Mouse (Mus musculus) telencephalon, adult 2 months (tissue): ENCODE data around the gene Ssty1.
"Not testable (repeated sequence)": the region's sequence is repeated elsewhere in the genome, so short reads cannot be mapped to it uniquely, and the experiment has no call there.

Source experiments
- DNase-seq: peaks from one replicate; pipeline ENCODE4 v3.0.0-alpha.2; 2011; ENCODE audit warnings: low read depth, low spot score

Gene Ssty1

DNA sequence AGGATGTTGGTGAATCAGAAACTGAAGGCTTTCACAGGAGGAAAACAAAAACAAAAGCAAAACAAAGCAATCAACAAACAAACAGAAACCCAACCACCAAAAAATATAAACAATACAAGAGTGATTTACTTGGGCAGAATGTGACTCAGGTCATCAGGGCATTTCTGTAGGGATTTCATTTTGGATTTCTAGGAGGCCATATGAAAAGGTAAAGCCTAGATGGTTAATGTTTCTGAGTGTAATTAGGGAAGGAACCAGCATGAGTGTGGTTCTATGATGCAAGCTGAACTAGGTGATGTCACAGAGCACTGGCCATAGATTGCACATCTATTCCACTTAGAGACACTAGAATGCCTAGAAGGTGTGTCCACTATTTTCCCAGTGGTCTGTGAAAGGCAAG is at the start of gene Ssty1:
Gene Ssty1, plus strand, starts transcription at position 301 of the 400 bp plus-strand sequence.
- not testable (repeated sequence) for DNase-seq

DNA sequence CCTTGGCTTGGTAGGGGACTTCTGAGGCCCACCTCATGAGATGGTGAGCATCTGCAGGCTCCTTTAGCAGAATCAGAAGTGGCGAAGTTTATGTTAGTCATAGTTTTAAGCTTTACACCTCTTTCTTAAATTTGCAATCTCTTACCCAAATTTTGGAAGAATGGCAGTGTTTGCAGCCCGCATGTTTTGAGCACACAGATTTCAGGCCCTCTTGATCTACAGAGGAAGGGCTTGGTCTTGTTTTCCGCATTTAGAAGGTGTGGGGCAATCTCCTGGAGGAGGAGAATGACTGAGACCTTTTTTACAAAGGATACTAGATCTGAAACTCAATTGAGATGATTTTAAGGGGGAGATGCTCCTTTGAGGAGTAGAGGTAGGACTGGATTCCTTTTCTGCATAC is 27.2 kb upstream of the Ssty1 start, which contains the start of gene Gm21764:
Gene Gm21764, minus strand, starts transcription at position 101 of the 400 bp plus-strand sequence.
- not testable (repeated sequence) for DNase-seq
